Mouse (Mus musculus) heart, embryonic 15.5 days (tissue): ENCODE data around the gene Mat2a. TPM values are rescaled to one million over a fixed set of nuclear protein-coding genes. Genes with fewer than 3 reads are reported as not detected.

Experiments used
- ATAC-seq: fragments of 200-750 bp; cut with Nextera tagmentation; replicated peaks from 2 replicates; pipeline ENCODE4 v1.8.0; 2017; ENCODE audit warnings: low read depth, moderate TSS enrichment; ENCODE audit not compliant: insufficient number of reproducible peaks, insufficient read depth, low FRiP score
- H3K27ac ChIP-seq: fragments of 300-500 bp; sonication (generic); 2 replicates; pipeline ENCODE4 v1.5.1; 2015; ENCODE audit warnings: mild to moderate bottlenecking, inconsistent platforms
- H3K27me3 ChIP-seq: fragments of 300-500 bp; sonication (generic); 2 replicates; pipeline ENCODE4 v1.6.1; 2015; ENCODE audit warnings: inconsistent platforms
- H3K36me3 ChIP-seq: fragments of 300-500 bp; sonication (generic); 2 replicates; pipeline ENCODE4 v1.6.1; 2015; ENCODE audit warnings: mild to moderate bottlenecking, inconsistent platforms
- H3K4me1 ChIP-seq: fragments of 300-500 bp; sonication (generic); replicated peaks from 2 replicates; pipeline ENCODE4 v1.6.1; 2015; ENCODE audit warnings: inconsistent platforms
- H3K4me2 ChIP-seq: fragments of 300-500 bp; sonication (generic); 2 replicates; pipeline ENCODE4 v1.6.1; 2015; ENCODE audit warnings: inconsistent platforms, mild to moderate bottlenecking, moderate library complexity
- H3K4me3 ChIP-seq: fragments of 300-500 bp; sonication (generic); 2 replicates; pipeline ENCODE4 v1.5.1; 2015; ENCODE audit warnings: mild to moderate bottlenecking, inconsistent platforms
- H3K9ac ChIP-seq: fragments of 300-500 bp; sonication (generic); 2 replicates; pipeline ENCODE4 v1.6.1; 2015; ENCODE audit warnings: mild to moderate bottlenecking, inconsistent platforms
- H3K9me3 ChIP-seq: fragments of 300-500 bp; sonication (generic); replicated peaks from 2 replicates; pipeline ENCODE4 v1.6.1; 2016; ENCODE audit warnings: inconsistent platforms
- WGBS: fragments of 180-500 bp; shearing (Covaris S2); methylation state at CpG from one replicate; pipeline ENCODE4 v1.1.7; 2015; ENCODE audit warnings: mixed read lengths; 5-methylcytosine and 5-hydroxymethylcytosine counted together
- polyA plus RNA-seq: library from polyadenylated mRNA; unstranded; fragments of >200 nt; fragmentation: Nextera tagmentation; extraction: Ambion mirVana; gene quantifications from 2 replicates; pipeline ENCODE4 v1.2.1, GENCODE M21; 2015

The Mat2a gene
- polyA plus RNA-seq, 1 experiment from 2014 or later: 247 TPM

GRCm38 (mm10) chr6:72389471-72389940, 49.9 kb downstream of the Mat2a start:
- peak overlapping the region; percentile 66 for H3K4me2 ChIP-seq
- no peaks in the 10 kb centered on the region for H3K9me3 ChIP-seq
- H3K4me3 ChIP-seq: peak overlapping the region; percentile 68
- ATAC-seq: peak; percentile 44
- peaks cover 25% of the 10 kb centered on the region for H3K4me1 ChIP-seq
- WGBS: 5% methylated on average over 13 of the region's 13 CpGs
- peak overlapping the region; percentile 80 for H3K9ac ChIP-seq
- H3K36me3 ChIP-seq: peaks cover 15% of the 10 kb centered on the region
- H3K27me3 ChIP-seq: no peaks in the 10 kb centered on the region
- H3K27ac ChIP-seq: peak overlapping the region; percentile 97

- Histone ChIP-seq H3K36me3 (peaks cover 16% of the 10 kb centered on the region), H3K27ac (peak overlapping the region; percentile 97), H3K4me1 (peaks cover 25% of the 10 kb centered on the region), H3K4me2 (peak overlapping the region; percentile 66), H3K27me3 (no peaks in the 10 kb centered on the region), H3K9me3 (no peaks in the 10 kb centered on the region), H3K9ac (peak overlapping the region; percentile 80), H3K4me3 (peak overlapping the region; percentile 68)
- ATAC-seq: no peak
- 71% methylated on average over 6 of the region's 6 CpGs for WGBS
Observed at GRCm38 (mm10) chr6:72388791-72389329, 50.5 kb downstream of the Mat2a start.

GRCm38 (mm10) chr6:72388266-72388665, 51.1 kb downstream of the Mat2a start:
- WGBS: 68% methylated on average over 10 of the region's 10 CpGs
- Histone ChIP-seq H3K9ac (no peak overlapping the region), H3K4me3 (no peak overlapping the region), H3K9me3 (no peaks in the 10 kb centered on the region), H3K4me2 (0 out of 2 replicates have a peak overlapping the region, but pooled peaks have one; percentile 66), H3K27ac (no peak overlapping the region), H3K4me1 (peaks cover 25% of the 10 kb centered on the region), H3K36me3 (peaks cover 16% of the 10 kb centered on the region), H3K27me3 (no peaks in the 10 kb centered on the region)
- ATAC-seq: no peak

GRCm38 (mm10) chr6:72387816-72388215, 51.5 kb downstream of the Mat2a start:
- H3K4me1 ChIP-seq: peaks cover 26% of the 10 kb centered on the region
- H3K27ac ChIP-seq: no peak overlapping the region
- peaks cover 16% of the 10 kb centered on the region for H3K36me3 ChIP-seq
- H3K9me3 ChIP-seq: no peaks in the 10 kb centered on the region
- no peak overlapping the region for H3K4me2 ChIP-seq
- ATAC-seq: no peak
- no peak overlapping the region for H3K9ac ChIP-seq
- WGBS: 84% methylated on average over 3 of the region's 3 CpGs
- H3K4me3 ChIP-seq: no peak overlapping the region
- no peaks in the 10 kb centered on the region for H3K27me3 ChIP-seq

- no peak for ATAC-seq
- 90% methylated on average over 2 of the region's 2 CpGs for WGBS
- peaks cover 16% of the 10 kb centered on the region for H3K36me3 ChIP-seq
- no peak overlapping the region for H3K9ac ChIP-seq
- no peak overlapping the region for H3K4me3 ChIP-seq
- no peaks in the 10 kb centered on the region for H3K27me3 ChIP-seq
- no peak overlapping the region for H3K4me2 ChIP-seq
- H3K9me3 ChIP-seq: no peaks in the 10 kb centered on the region
- H3K4me1 ChIP-seq: peaks cover 29% of the 10 kb centered on the region
- H3K27ac ChIP-seq: no peak overlapping the region
Observed at GRCm38 (mm10) chr6:72386561-72386960, 52.8 kb downstream of the Mat2a start.

- H3K4me2 ChIP-seq: no peak overlapping the region
- no peak overlapping the region for H3K9ac ChIP-seq
- no peak overlapping the region for H3K27ac ChIP-seq
- H3K4me1 ChIP-seq: peaks cover 25% of the 10 kb centered on the region
- peaks cover 16% of the 10 kb centered on the region for H3K36me3 ChIP-seq
- H3K27me3 ChIP-seq: no peaks in the 10 kb centered on the region
- H3K4me3 ChIP-seq: no peak overlapping the region
- no peaks in the 10 kb centered on the region for H3K9me3 ChIP-seq
- no peak for ATAC-seq
- 63% methylated on average over 4 of the region's 4 CpGs for WGBS
Observed at GRCm38 (mm10) chr6:72385258-72385657, 54.1 kb downstream of the Mat2a start.

- H3K36me3 ChIP-seq: peaks cover 16% of the 10 kb centered on the region
- no peak overlapping the region for H3K27ac ChIP-seq
- H3K4me1 ChIP-seq: peaks cover 29% of the 10 kb centered on the region
- no peaks in the 10 kb centered on the region for H3K27me3 ChIP-seq
- no peak overlapping the region for H3K4me2 ChIP-seq
- no peak overlapping the region for H3K4me3 ChIP-seq
- no peak for ATAC-seq
- H3K9me3 ChIP-seq: no peaks in the 10 kb centered on the region
- WGBS: 84% methylated on average over 7 of the region's 7 CpGs
- H3K9ac ChIP-seq: no peak overlapping the region
Observed at GRCm38 (mm10) chr6:72383952-72384351, 55.4 kb downstream of the Mat2a start.

GRCm38 (mm10) chr6:72383142-72383820, 56.1 kb downstream of the Mat2a start:
- H3K4me3 ChIP-seq: no peak overlapping the region
- no peak overlapping the region for H3K9ac ChIP-seq
- H3K4me2 ChIP-seq: no peak overlapping the region
- H3K36me3 ChIP-seq: peaks cover 16% of the 10 kb centered on the region
- 75% methylated on average over 6 of the region's 6 CpGs for WGBS
- no peak overlapping the region for H3K27ac ChIP-seq
- H3K9me3 ChIP-seq: no peaks in the 10 kb centered on the region
- ATAC-seq: no peak
- H3K27me3 ChIP-seq: no peaks in the 10 kb centered on the region
- peaks cover 23% of the 10 kb centered on the region for H3K4me1 ChIP-seq

Other genes with a start within 250 kb of the Mat2a start
- 14.0 and 17.4 TPM in 2 replicates for gene Atoh8, start 204.0 kb downstream of the Mat2a start, polyA plus RNA-seq
- gene Sftpb, start 134.9 kb downstream of the Mat2a start, polyA plus RNA-seq: 2.1 and 6.4 TPM in 2 replicates
- 25.3 and 28.0 TPM in 2 replicates for gene Usp39, start 94.4 kb downstream of the Mat2a start, polyA plus RNA-seq
- gene 0610030E20Rik, start 92.2 kb downstream of the Mat2a start, polyA plus RNA-seq: 15.6 and 20.0 TPM in 2 replicates
- 11.1 and 12.8 TPM in 2 replicates for gene Tmem150a, start 84.1 kb downstream of the Mat2a start, polyA plus RNA-seq
- gene Rnf181, start 72.6 kb downstream of the Mat2a start, polyA plus RNA-seq: 76.8 and 86.0 TPM in 2 replicates
- 43.2 and 46.1 TPM in 2 replicates for gene Vamp5, start 59.1 kb downstream of the Mat2a start, polyA plus RNA-seq
- 123 and 142 TPM in 2 replicates for gene Vamp8, start 48.9 kb downstream of the Mat2a start, polyA plus RNA-seq
- 27.7 and 32.1 TPM in 2 replicates for gene Ggcx, start 25.2 kb downstream of the Mat2a start, polyA plus RNA-seq
- gene Sh2d6, start 82.1 kb upstream of the Mat2a start, polyA plus RNA-seq: not detected in 2 replicates
- gene Capg, start 104.8 kb upstream of the Mat2a start, polyA plus RNA-seq: 22.6 and 36.5 TPM in 2 replicates
- 12.3 and 13.5 TPM in 2 replicates for gene Elmod3, start 158.9 kb upstream of the Mat2a start, polyA plus RNA-seq
- 19.8 and 21.4 TPM in 2 replicates for gene Retsat, start 158.9 kb upstream of the Mat2a start, polyA plus RNA-seq
- 22.7 and 24.4 TPM in 2 replicates for gene Tgoln1, start 177.4 kb upstream of the Mat2a start, polyA plus RNA-seq